Mouse (Mus musculus): ENCODE data around the gene Gbx2.

The Gbx2 gene

GRCm38 (mm10) chr1:89934316-89935260 lies 3.6 kb upstream of the Gbx2 start:
- no peak for DNase-seq

GRCm38 (mm10) chr1:89933786-89934185 lies 2.8 kb upstream of the Gbx2 start:
- no peak for DNase-seq

GRCm38 (mm10) chr1:89933028-89933427 lies 2.0 kb upstream of the Gbx2 start:
- no peak for DNase-seq

- no peak for DNase-seq
Measured at GRCm38 (mm10) chr1:89932616-89933015, 1.6 kb upstream of the Gbx2 start.

- DNase-seq: no peak
Measured at GRCm38 (mm10) chr1:89932021-89932423, 1.0 kb upstream of the Gbx2 start.

GRCm38 (mm10) chr1:89930551-89930950 lies 428 bp downstream of the Gbx2 start:
- DNase-seq: no peak

- DNase-seq: no peak
Measured at GRCm38 (mm10) chr1:89929721-89930505, 1.1 kb downstream of the Gbx2 start.

- DNase-seq: no peak
Measured at GRCm38 (mm10) chr1:89929181-89929580, 1.8 kb downstream of the Gbx2 start.

- DNase-seq: no peak
Measured at GRCm38 (mm10) chr1:89928676-89929075, 2.3 kb downstream of the Gbx2 start.

GRCm38 (mm10) chr1:89927061-89927661 lies 3.8 kb downstream of the Gbx2 start:
- DNase-seq: no peak

GRCm38 (mm10) chr1:89926583-89927060 lies 4.4 kb downstream of the Gbx2 start:
- DNase-seq: no peak

- no peak for DNase-seq
Measured at GRCm38 (mm10) chr1:89925501-89926190, 5.3 kb downstream of the Gbx2 start.

- no peak for DNase-seq
Measured at GRCm38 (mm10) chr1:89923642-89924020, 7.3 kb downstream of the Gbx2 start.

GRCm38 (mm10) chr1:89922883-89923641 lies 7.9 kb downstream of the Gbx2 start:
- DNase-seq: no peak

- no peak for DNase-seq
Measured at GRCm38 (mm10) chr1:89922282-89922681, 8.7 kb downstream of the Gbx2 start.

GRCm38 (mm10) chr1:89921806-89922205 lies 9.2 kb downstream of the Gbx2 start:
- no peak for DNase-seq

- no peak for DNase-seq
Measured at GRCm38 (mm10) chr1:89919206-89919605, 11.8 kb downstream of the Gbx2 start.

GRCm38 (mm10) chr1:89918111-89918510 lies 12.9 kb downstream of the Gbx2 start:
- DNase-seq: no peak

- DNase-seq: no peak
Measured at GRCm38 (mm10) chr1:89913611-89914010, 17.4 kb downstream of the Gbx2 start.

GRCm38 (mm10) chr1:89912392-89912791 lies 18.6 kb downstream of the Gbx2 start:
- no peak for DNase-seq

- no peak for DNase-seq
Measured at GRCm38 (mm10) chr1:89909796-89910195, 21.2 kb downstream of the Gbx2 start.

- no peak for DNase-seq
Measured at GRCm38 (mm10) chr1:89902641-89903040, 28.3 kb downstream of the Gbx2 start.

All from cerebellum, adult 8-10 months (tissue).